In the genomic region with DNA sequence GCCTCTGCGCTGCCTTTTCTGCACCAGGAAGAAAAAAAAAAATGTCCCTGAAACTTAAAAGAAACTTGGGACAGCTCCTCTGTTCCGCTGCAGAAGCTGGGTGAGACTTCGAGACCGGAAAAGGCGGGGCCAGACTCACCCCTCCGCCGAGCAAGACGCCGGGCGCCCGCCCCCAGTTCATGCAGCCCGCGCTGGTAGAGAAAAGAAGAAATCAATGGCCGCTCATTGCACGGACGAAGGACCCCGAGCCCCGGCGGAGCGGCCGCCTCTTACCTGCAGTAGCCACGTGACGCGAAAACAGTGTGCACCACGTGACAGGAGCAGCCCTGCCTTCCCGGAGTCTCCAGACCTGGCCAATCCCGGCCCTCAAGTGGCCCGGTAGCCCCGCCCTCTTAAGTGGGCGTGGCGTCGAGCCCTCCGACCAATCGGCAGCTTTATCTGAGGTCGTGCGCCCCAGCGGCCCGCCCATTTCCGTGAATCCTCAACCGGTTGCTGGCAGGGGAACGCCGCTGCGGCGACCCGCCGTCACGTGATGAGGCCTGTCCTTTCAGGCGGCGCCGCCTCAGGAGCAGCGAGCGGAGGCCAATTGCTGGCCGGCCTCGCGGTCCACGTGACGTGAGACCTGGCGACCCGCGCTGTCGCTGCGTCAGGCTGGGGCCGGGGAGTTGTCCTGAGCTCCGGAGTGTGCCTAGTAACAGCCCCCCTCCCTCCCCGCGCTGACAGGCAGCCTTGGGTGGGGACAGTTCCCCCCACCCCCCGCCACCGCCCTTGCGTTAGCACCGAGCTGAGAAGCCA, we compare ENCODE assay signal across 8 mouse cellular contexts. TPM values are rescaled to one million over a fixed set of nuclear protein-coding genes. Genes with fewer than 3 reads are reported as not detected.
DNase-seq lines count a peak whose midpoint lies in the region; ATAC-seq and TF ChIP-seq lines count a peak whose summit lies in the region.

A gene (minus strand): TSS at position 392 of the 795 bp plus-strand sequence.

- H3K9ac ChIP-seq in embryonic facial prominence, embryonic 13.5 days, result peak within 1 kb of the TSS; percentile 83
- peak within 1 kb of the TSS; percentile 75 for H3K9ac ChIP-seq in limb, embryonic 12.5 days (replicated peaks)
- peak within 1 kb of the TSS; percentile 62 for H3K9ac ChIP-seq in midbrain, embryonic 15.5 days

- DNase-seq in 3134 (ENCODE audit: extremely low read depth, insufficient read length, low spot score), result peak; percentile 100
- peak; percentile 99 to 100 for DNase-seq in adrenal gland, postnatal 36 days
- DNase-seq in heart, adult 18-20 months, result peak; percentile 99 to 100
- DNase-seq in kidney, adult 2 months, result peak; percentile 100
- peak; percentile 99 for DNase-seq in spleen, adult 2 months (ENCODE audit: low read depth in 1 of 2, low spot score in 2 of 2)

- ATAC-seq in embryonic facial prominence, embryonic 13.5 days (ENCODE audit: insufficient number of reproducible peaks, insufficient read depth, low FRiP score, low TSS enrichment, low read depth), result peak; percentile 92
- peak; percentile 97 for ATAC-seq in limb, embryonic 12.5 days (ENCODE audit: insufficient number of reproducible peaks, insufficient read depth, low FRiP score, low TSS enrichment, low read depth)
- peak; percentile 91 for ATAC-seq in midbrain, embryonic 15.5 days (replicated peaks)

- peak within 1 kb of the TSS; percentile 96 for H3K27ac ChIP-seq in embryonic facial prominence, embryonic 13.5 days
- H3K27ac ChIP-seq in kidney, adult 2 months (ENCODE audit: insufficient read depth, low read depth, low read length), result peak within 1 kb of the TSS; percentile 72
- peak within 1 kb of the TSS; percentile 95 for H3K27ac ChIP-seq in limb, embryonic 12.5 days
- H3K27ac ChIP-seq in midbrain, embryonic 15.5 days, result peak within 1 kb of the TSS; percentile 94
- peak within 1 kb of the TSS; percentile 81 for H3K27ac ChIP-seq in spleen, adult 2 months (ENCODE audit: insufficient read depth, low read length)

- H3K4me1 ChIP-seq in embryonic facial prominence, embryonic 13.5 days, result peaks cover 49% of the 10 kb centered on the region
- H3K4me1 ChIP-seq in kidney, adult 2 months (ENCODE audit: control insufficient read depth, insufficient read depth, low read length), result peaks cover 9% of the 10 kb centered on the region
- H3K4me1 ChIP-seq in limb, embryonic 12.5 days (replicated peaks), result peaks cover 47% of the 10 kb centered on the region
- H3K4me1 ChIP-seq in midbrain, embryonic 15.5 days, result peaks cover 54% of the 10 kb centered on the region
- H3K4me1 ChIP-seq in spleen, adult 2 months (ENCODE audit: control insufficient read depth, insufficient read depth, insufficient read length), result peaks cover 13% of the 10 kb centered on the region; the same call in 1 of the 2 replicates

- H3K36me3 ChIP-seq in embryonic facial prominence, embryonic 13.5 days, result peaks cover 35% of the 10 kb centered on the region
- H3K36me3 ChIP-seq in kidney, adult 2 months (ENCODE audit: control insufficient read depth, insufficient read depth, low read length), result no peaks in the 10 kb centered on the region
- H3K36me3 ChIP-seq in limb, embryonic 12.5 days, result peaks cover 35% of the 10 kb centered on the region
- H3K36me3 ChIP-seq in midbrain, embryonic 15.5 days (replicated peaks), result 0 out of 2 replicates have a peak, but pooled peaks cover 5% of the 10 kb centered on the region
- peaks cover 29% of the 10 kb centered on the region for H3K36me3 ChIP-seq in spleen, adult 2 months (ENCODE audit: control insufficient read depth, insufficient read depth, low read length)

- no peaks in the 10 kb centered on the region for H3K9me3 ChIP-seq in embryonic facial prominence, embryonic 13.5 days
- no peaks in the 10 kb centered on the region for H3K9me3 ChIP-seq in limb, embryonic 12.5 days
- no peaks in the 10 kb centered on the region for H3K9me3 ChIP-seq in midbrain, embryonic 15.5 days

- H3K27me3 ChIP-seq in embryonic facial prominence, embryonic 13.5 days, result no peaks in the 10 kb centered on the region
- no peaks in the 10 kb centered on the region for H3K27me3 ChIP-seq in kidney, adult 2 months (replicated peaks; ENCODE audit: control insufficient read depth, insufficient read depth, low read length)
- H3K27me3 ChIP-seq in limb, embryonic 12.5 days, result no peaks in the 10 kb centered on the region
- no peaks in the 10 kb centered on the region for H3K27me3 ChIP-seq in midbrain, embryonic 15.5 days (replicated peaks)
- H3K27me3 ChIP-seq in spleen, adult 2 months (ENCODE audit: control insufficient read depth, insufficient read depth, low read length), result no peaks in the 10 kb centered on the region

- peak within 1 kb of the TSS; percentile 70 for H3K4me3 ChIP-seq in embryonic facial prominence, embryonic 13.5 days
- peak within 1 kb of the TSS; percentile 77 for H3K4me3 ChIP-seq in kidney, adult 2 months (ENCODE audit: insufficient read depth, low read depth, low read length)
- peak within 1 kb of the TSS; percentile 69 for H3K4me3 ChIP-seq in limb, embryonic 12.5 days (replicated peaks)
- H3K4me3 ChIP-seq in midbrain, embryonic 15.5 days, result peak within 1 kb of the TSS; percentile 81
- H3K4me3 ChIP-seq in spleen, adult 2 months (ENCODE audit: extremely low read depth, insufficient read depth, insufficient read length), result peak within 1 kb of the TSS; percentile 62

- under 1% methylated on average over 70 of the region's 70 CpGs for WGBS in embryonic facial prominence, embryonic 13.5 days
- under 1% methylated on average over 69 of the region's 70 CpGs for WGBS in kidney, adult 2 months
- under 1% methylated on average over 70 of the region's 70 CpGs for WGBS in limb, embryonic 12.5 days
- under 1% methylated on average over 70 of the region's 70 CpGs for WGBS in midbrain, embryonic 15.5 days
- under 1% methylated on average over 70 of the region's 70 CpGs for WGBS in spleen, adult 2 months

- peak within 1 kb of the TSS; percentile 98 for H3K4me2 ChIP-seq in embryonic facial prominence, embryonic 13.5 days
- H3K4me2 ChIP-seq in limb, embryonic 12.5 days, result peak within 1 kb of the TSS; percentile 98
- H3K4me2 ChIP-seq in midbrain, embryonic 15.5 days, result peak within 1 kb of the TSS; percentile 98

- TF ChIP-seq POLR2A in kidney, adult 2 months (IDR thresholded peaks at IDR 0.05; ENCODE audit: low read depth, low read length), result peak; percentile 92
- TF ChIP-seq POLR2A in spleen, adult 2 months (IDR thresholded peaks at IDR 0.05; ENCODE audit: low read depth, low read length), result peak; percentile 95

- TF ChIP-seq CTCF in kidney, adult 2 months (conservative IDR thresholded peaks at IDR 0.05; ENCODE audit: insufficient read depth, insufficient read length, low read depth, low read length), result no peak
- no peak for TF ChIP-seq CTCF in spleen, adult 2 months (IDR thresholded peaks at IDR 0.05; ENCODE audit: extremely low read depth, insufficient read depth, insufficient read length, insufficient replicate concordance)

RNA-seq across cellular contexts. Expression of the gene that starts here (rescaled TPM):
- total RNA-seq in adrenal gland, postnatal 36 days (2021), result 100 to 1,000 TPM; 129 to 165 TPM
- 162 and 180 TPM in 2 replicates for polyA plus RNA-seq in embryonic facial prominence, embryonic 13.5 days (2015; fragmentation: Nextera tagmentation; extraction: Ambion mirVana)
- total RNA-seq in heart, adult 18-20 months (2021), result 100 to 1,000 TPM in 1 of 2 experiments, 10 to 100 TPM in 1; 93.2 to 100 TPM
- 145 and 183 TPM in 2 replicates for polyA plus RNA-seq in kidney, adult 2 months (2012; rRNA removed)
- polyA plus RNA-seq in limb, embryonic 12.5 days (2016; fragmentation: Nextera tagmentation; extraction: Ambion mirVana), result 173 and 188 TPM in 2 replicates
- 127 and 131 TPM in 2 replicates for polyA plus RNA-seq in midbrain, embryonic 15.5 days (2015; fragmentation: Nextera tagmentation; extraction: Ambion mirVana)
- 87.9 and 131 TPM in 2 replicates for polyA plus RNA-seq in spleen, adult 2 months (2012; rRNA removed)

Comparison
In these comparisons a context has a peak if more than half of its experiments do, and no peak if none do; other contexts are left out.
1. Peak in every context shown above with its lines: DNase-seq, ATAC-seq, H3K4me3 ChIP-seq and H3K27ac ChIP-seq.